Mouse (Mus musculus) olfactory bulb, adult 2 months (tissue): ENCODE results near the gene Dvl2.

Experiments used
- CTCF ChIP-seq: fragments of 200-500 bp; IDR thresholded peaks from 2 replicates; pipeline ENCODE4 v1.5.1; 2012; ENCODE audit warnings: low read depth, mild to moderate bottlenecking, low read length, moderate library complexity; ENCODE audit not compliant: insufficient read depth
- POLR2A ChIP-seq: fragments of 200-500 bp; IDR thresholded peaks from 2 replicates; pipeline ENCODE4 v1.6.1; 2012; ENCODE audit warnings: mild to moderate bottlenecking, low read depth, low read length, moderate library complexity; ENCODE audit not compliant: insufficient read depth

GRCm38 (mm10) chr11:70001159-70001558 is 764 bp downstream of the Dvl2 start:
- no peak for TF ChIP-seq POLR2A
- TF ChIP-seq CTCF: no peak
